Mouse (Mus musculus) adrenal gland, postnatal 36 days (tissue): ENCODE data around the gene Espn. TPM values are rescaled to one million over a fixed set of nuclear protein-coding genes. Genes with fewer than 3 reads are reported as not detected.

ENCODE experiments used
- DNase-seq, 2 experiments: peaks; one replicate each; pipeline ENCODE4 v3.0.0; 2021; ENCODE audit warnings: mixed read lengths in 1 of 2
- total RNA-seq, 2 experiments: library from RNA; stranded (reverse); gene quantifications; 2 replicates each; pipeline ENCODE4 v1.2.3; 2021

The Espn gene
- total RNA-seq, 2 experiments from 2014 or later = 1.2 to 1.5 TPM

GRCm38 (mm10) chr4:152097911-152098799, 54.0 kb downstream of the Espn start:
- no peak for DNase-seq

- no peak for DNase-seq
Measured at GRCm38 (mm10) chr4:152096927-152097326, 55.2 kb downstream of the Espn start.

- peak; percentile 87 to 91 for DNase-seq
Measured at GRCm38 (mm10) chr4:152095937-152096910, 55.9 kb downstream of the Espn start.

GRCm38 (mm10) chr4:152094233-152094632, 57.9 kb downstream of the Espn start:
- DNase-seq = no peak

- DNase-seq = no peak
Measured at GRCm38 (mm10) chr4:152092751-152093293, 59.3 kb downstream of the Espn start.

GRCm38 (mm10) chr4:152090191-152090590, 62.0 kb downstream of the Espn start:
- DNase-seq = no peak

GRCm38 (mm10) chr4:152088556-152089120, 63.5 kb downstream of the Espn start:
- no peak for DNase-seq

GRCm38 (mm10) chr4:152088133-152088532, 64.0 kb downstream of the Espn start:
- DNase-seq = peak in 1 of 2 experiments; percentile 48

GRCm38 (mm10) chr4:152087211-152088081, 64.7 kb downstream of the Espn start:
- DNase-seq = no peak

GRCm38 (mm10) chr4:152086505-152087210, 65.5 kb downstream of the Espn start:
- DNase-seq = peak; percentile 76 to 87

GRCm38 (mm10) chr4:152084616-152085015, 67.6 kb downstream of the Espn start:
- DNase-seq = no peak

- DNase-seq = peak in 1 of 2 experiments; percentile 40
Measured at GRCm38 (mm10) chr4:152083611-152084220, 68.5 kb downstream of the Espn start.

GRCm38 (mm10) chr4:152079931-152080330, 72.2 kb downstream of the Espn start:
- no peak for DNase-seq

- DNase-seq = no peak
Measured at GRCm38 (mm10) chr4:152079261-152079660, 72.9 kb downstream of the Espn start.

- DNase-seq = no peak
Measured at GRCm38 (mm10) chr4:152078105-152078530, 74.1 kb downstream of the Espn start.

- no peak for DNase-seq
Measured at GRCm38 (mm10) chr4:152077191-152077590, 75.0 kb downstream of the Espn start.

GRCm38 (mm10) chr4:152074548-152074947, 77.6 kb downstream of the Espn start:
- no peak for DNase-seq

GRCm38 (mm10) chr4:152073715-152074114, 78.5 kb downstream of the Espn start:
- no peak for DNase-seq

GRCm38 (mm10) chr4:152072655-152073054, 79.5 kb downstream of the Espn start:
- peak in 1 of 2 experiments; percentile 32 for DNase-seq

GRCm38 (mm10) chr4:152072121-152072601, 80.0 kb downstream of the Espn start, which contains the start of gene Plekhg5:
Plekhg5 (plus strand) TSS chr4:152072498.
- peak; percentile 72 to 76 for DNase-seq
